Mouse (Mus musculus) hindbrain, embryonic 12.5 days (tissue): Measurements from ENCODE around the gene Prpf6. TPM values are rescaled to one million over a fixed set of nuclear protein-coding genes. Genes with fewer than 3 reads are reported as not detected.

Experiments used
- ATAC-seq: fragments of 200-750 bp; cut with Nextera tagmentation; 2 replicates; pipeline ENCODE4 v1.8.0; 2017; ENCODE audit warnings: moderate TSS enrichment; ENCODE audit not compliant: low FRiP score
- H3K27ac ChIP-seq: fragments of 300-500 bp; sonication (generic); 2 replicates; pipeline ENCODE4 v1.5.1; 2016; ENCODE audit warnings: mild to moderate bottlenecking
- H3K27me3 ChIP-seq: fragments of 300-500 bp; sonication (generic); 2 replicates; pipeline ENCODE4 v1.6.1; 2016; ENCODE audit warnings: mild to moderate bottlenecking
- H3K36me3 ChIP-seq: fragments of 300-500 bp; sonication (generic); 2 replicates; pipeline ENCODE4 v1.6.1; 2016; ENCODE audit warnings: mild to moderate bottlenecking
- H3K4me1 ChIP-seq: fragments of 300-500 bp; sonication (generic); 2 replicates; pipeline ENCODE4 v1.6.1; 2016
- H3K4me2 ChIP-seq: fragments of 300-500 bp; sonication (generic); replicated peaks from 2 replicates; pipeline ENCODE4 v1.6.1; 2016; ENCODE audit warnings: mild to moderate bottlenecking
- H3K4me3 ChIP-seq: fragments of 300-500 bp; sonication (generic); 2 replicates; pipeline ENCODE4 v1.5.1; 2016; ENCODE audit warnings: mild to moderate bottlenecking
- H3K9ac ChIP-seq: fragments of 300-500 bp; sonication (generic); 2 replicates; pipeline ENCODE4 v1.6.1; 2016; ENCODE audit warnings: mild to moderate bottlenecking, moderate library complexity
- H3K9me3 ChIP-seq: fragments of 300-500 bp; sonication (generic); replicated peaks from 2 replicates; pipeline ENCODE4 v1.6.1; 2016; ENCODE audit warnings: mild to moderate bottlenecking
- WGBS: fragments of 180-500 bp; shearing (Covaris S2); methylation state at CpG from one replicate; pipeline ENCODE4 v1.1.7; 2016; 5-methylcytosine and 5-hydroxymethylcytosine counted together
- polyA plus RNA-seq: library from polyadenylated mRNA; unstranded; fragments of >200 nt; fragmentation: Nextera tagmentation; extraction: Ambion mirVana; gene quantifications from 2 replicates; pipeline ENCODE4 v1.2.1, GENCODE M21; 2016

Prpf6 gene
- 72.0 and 72.4 TPM in 2 replicates for polyA plus RNA-seq

DNA sequence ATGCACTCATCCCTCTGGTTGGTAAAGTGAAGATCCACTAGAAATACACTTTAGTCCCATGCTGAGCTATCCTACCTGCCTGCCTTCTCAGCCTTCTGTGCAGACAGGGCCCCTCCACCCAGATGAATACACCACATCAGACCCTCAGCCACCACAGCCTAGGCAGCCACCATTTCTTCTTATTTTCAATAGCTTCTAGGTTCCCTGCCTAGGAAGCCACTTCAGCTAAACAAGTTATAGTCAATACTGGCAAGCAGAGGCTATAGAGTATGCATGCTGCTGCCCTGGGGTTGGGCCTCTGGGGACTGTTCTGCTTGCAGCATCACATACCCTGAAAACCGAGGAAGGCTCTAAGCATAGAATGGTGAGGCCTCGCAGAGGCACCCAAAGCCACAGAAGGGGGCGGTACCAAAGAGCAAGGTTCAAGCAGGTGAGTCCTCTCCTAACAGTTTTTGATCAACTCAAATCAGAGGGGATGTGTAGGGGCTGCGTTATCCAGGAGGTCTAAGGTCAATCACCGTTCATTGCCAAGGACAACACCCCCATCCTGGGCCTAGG lies at the start of gene Prpf6:
TSS of gene Prpf6 (plus strand) at position 341 of the 558 bp plus-strand sequence.
- H3K9me3 ChIP-seq, result no peaks in the 10 kb centered on the region
- peak within 1 kb of the TSS; percentile 98 for H3K9ac ChIP-seq
- WGBS, result 9% methylated on average over 5 of the region's 5 CpGs
- peaks cover 22% of the 10 kb centered on the region for H3K4me1 ChIP-seq
- H3K4me3 ChIP-seq, result peak within 1 kb of the TSS; percentile 97
- H3K27me3 ChIP-seq, result no peaks in the 10 kb centered on the region
- H3K4me2 ChIP-seq, result peak within 1 kb of the TSS; percentile 87
- peaks cover 53% of the 10 kb centered on the region for H3K36me3 ChIP-seq
- H3K27ac ChIP-seq, result peak within 1 kb of the TSS; percentile 88
- 0 out of 2 replicates have a peak, but pooled peaks have one; percentile 14 for ATAC-seq

DNA sequence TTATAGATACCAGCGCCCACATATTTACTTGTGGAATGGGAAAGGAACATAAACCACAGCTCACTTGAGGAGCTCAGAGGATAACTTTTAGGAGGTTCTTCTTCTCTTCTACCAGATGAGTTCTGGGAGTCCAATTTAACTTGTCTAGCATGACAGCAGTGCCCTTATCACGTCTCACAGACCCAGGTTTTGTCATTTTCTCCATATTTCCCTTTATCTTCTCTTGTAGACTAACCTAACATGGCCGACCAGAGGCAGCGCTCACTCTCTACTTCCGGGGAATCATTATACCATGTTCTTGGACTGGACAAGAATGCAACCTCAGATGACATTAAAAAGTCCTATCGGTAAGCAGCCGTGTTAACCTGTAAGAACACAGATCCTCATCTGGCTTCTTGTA lies 45.5 kb upstream of the Prpf6 start:
- Histone ChIP-seq H3K4me2 (no peak overlapping the region), H3K9ac (no peak overlapping the region), H3K9me3 (no peaks in the 10 kb centered on the region), H3K4me1 (no peaks in the 10 kb centered on the region), H3K36me3 (peaks cover 43% of the 10 kb centered on the region), H3K4me3 (no peak overlapping the region), H3K27ac (no peak overlapping the region), H3K27me3 (no peaks in the 10 kb centered on the region)
- WGBS, result 93% methylated on average over 7 of the region's 7 CpGs
- ATAC-seq, result no peak

DNA sequence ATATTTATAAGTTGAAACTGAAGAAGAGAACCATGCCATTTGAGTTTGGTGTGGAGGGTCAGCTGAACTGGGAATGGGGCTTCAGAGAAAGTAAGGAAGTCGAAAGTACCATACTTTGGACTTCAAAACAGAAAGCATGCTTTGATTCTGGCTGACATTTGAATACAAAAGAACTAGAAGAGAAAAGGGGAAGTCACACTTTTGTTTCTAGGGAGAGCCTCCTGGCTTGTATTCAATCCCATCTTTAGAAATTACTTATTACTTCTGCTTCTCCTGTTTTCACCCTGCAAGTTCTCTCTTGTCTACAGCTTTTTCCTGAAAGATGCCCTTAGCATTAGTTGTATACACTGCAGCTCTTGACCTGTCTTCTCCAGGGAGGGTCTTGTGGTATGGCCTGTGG lies 43.4 kb upstream of the Prpf6 start:
- no peaks in the 10 kb centered on the region for H3K9me3 ChIP-seq
- peaks cover 63% of the 10 kb centered on the region for H3K36me3 ChIP-seq
- WGBS, result 77% methylated on average over 1 of the region's 1 CpGs
- H3K27me3 ChIP-seq, result no peaks in the 10 kb centered on the region
- H3K4me1 ChIP-seq, result no peaks in the 10 kb centered on the region
- H3K4me3 ChIP-seq, result no peak overlapping the region
- H3K27ac ChIP-seq, result no peak overlapping the region
- no peak overlapping the region for H3K9ac ChIP-seq
- no peak overlapping the region for H3K4me2 ChIP-seq
- ATAC-seq, result no peak

DNA sequence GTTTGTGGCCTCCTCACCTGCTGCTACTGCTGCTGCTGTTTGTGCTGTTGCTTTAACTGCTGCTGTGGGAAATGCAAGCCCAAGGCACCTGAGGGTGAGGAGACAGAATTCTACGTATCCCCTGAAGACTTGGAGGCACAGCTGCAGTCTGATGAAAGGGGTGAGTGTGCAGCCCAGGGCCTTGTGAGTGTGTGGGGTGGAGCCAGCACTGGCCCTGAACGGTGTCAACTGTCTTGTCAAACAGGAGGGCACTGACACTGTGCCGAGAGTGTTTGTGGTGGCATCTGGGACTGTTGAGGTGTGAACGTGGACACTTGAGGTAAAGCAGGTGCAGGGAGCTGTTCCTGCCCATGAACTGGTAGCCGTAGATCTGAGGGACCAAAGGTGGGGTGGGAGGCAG lies 43.0 kb upstream of the Prpf6 start:
- 91% methylated on average over 5 of the region's 5 CpGs for WGBS

DNA sequence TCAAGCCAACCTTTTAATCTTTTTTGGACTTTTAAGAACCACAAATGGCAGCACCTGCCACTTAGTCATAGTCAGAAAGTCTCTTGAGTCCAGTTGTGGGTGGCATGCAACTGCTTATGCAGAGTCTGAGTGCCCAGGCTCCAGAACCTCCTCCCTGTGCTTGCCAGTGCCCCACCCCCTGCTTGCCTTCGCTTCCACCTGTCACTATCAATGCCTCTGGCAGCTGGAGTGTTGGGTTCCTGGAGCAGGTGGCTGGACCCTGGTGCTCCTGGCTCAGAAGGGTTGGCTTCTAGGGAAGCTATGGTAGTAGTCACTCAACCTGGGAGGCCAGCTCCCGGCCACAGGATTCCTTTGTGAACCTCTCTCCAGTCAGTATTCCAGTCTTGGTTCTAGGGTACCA lies 41.4 kb upstream of the Prpf6 start:
- no peak overlapping the region for H3K9ac ChIP-seq
- no peaks in the 10 kb centered on the region for H3K9me3 ChIP-seq
- no peak overlapping the region for H3K4me2 ChIP-seq
- WGBS, result 92% methylated on average over 2 of the region's 2 CpGs
- H3K27ac ChIP-seq, result no peak overlapping the region
- H3K36me3 ChIP-seq, result peaks cover 68% of the 10 kb centered on the region
- no peak overlapping the region for H3K4me3 ChIP-seq
- no peak for ATAC-seq
- H3K4me1 ChIP-seq, result no peaks in the 10 kb centered on the region
- no peaks in the 10 kb centered on the region for H3K27me3 ChIP-seq

More for the DNA sequence above, 43.0 kb upstream of the Prpf6 start:
- Histone ChIP-seq H3K9ac (no peak overlapping the region), H3K4me2 (no peak overlapping the region), H3K27ac (no peak overlapping the region), H3K4me3 (no peak overlapping the region), H3K4me1 (no peaks in the 10 kb centered on the region), H3K36me3 (peaks cover 65% of the 10 kb centered on the region), H3K9me3 (no peaks in the 10 kb centered on the region), H3K27me3 (no peaks in the 10 kb centered on the region)
- no peak for ATAC-seq

DNA sequence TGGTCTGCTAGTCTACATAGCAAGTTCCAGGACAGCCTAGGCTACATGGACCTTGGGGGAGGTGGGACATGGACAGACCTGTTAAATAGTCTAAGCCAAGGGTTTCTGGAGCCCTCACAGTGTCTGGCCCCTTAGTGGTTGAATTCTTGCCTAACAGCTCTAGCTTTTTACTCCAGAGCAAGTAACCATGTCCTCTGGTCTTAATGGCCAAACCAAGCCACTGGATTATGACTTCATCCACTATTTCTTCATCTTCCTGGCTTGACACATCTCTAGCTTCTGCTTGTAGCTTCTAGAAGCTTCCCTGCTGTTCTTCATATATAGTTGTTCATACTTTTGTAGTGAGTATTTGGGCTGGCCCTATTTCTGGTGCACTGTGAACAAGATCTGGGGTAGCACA lies 37.9 kb upstream of the Prpf6 start:
- H3K4me2 ChIP-seq, result no peak overlapping the region
- no peaks in the 10 kb centered on the region for H3K27me3 ChIP-seq
- no peak overlapping the region for H3K4me3 ChIP-seq
- ATAC-seq, result no peak
- H3K9me3 ChIP-seq, result no peaks in the 10 kb centered on the region
- no peak overlapping the region for H3K27ac ChIP-seq
- H3K36me3 ChIP-seq, result peaks cover 49% of the 10 kb centered on the region
- H3K9ac ChIP-seq, result no peak overlapping the region
- no peaks in the 10 kb centered on the region for H3K4me1 ChIP-seq

DNA sequence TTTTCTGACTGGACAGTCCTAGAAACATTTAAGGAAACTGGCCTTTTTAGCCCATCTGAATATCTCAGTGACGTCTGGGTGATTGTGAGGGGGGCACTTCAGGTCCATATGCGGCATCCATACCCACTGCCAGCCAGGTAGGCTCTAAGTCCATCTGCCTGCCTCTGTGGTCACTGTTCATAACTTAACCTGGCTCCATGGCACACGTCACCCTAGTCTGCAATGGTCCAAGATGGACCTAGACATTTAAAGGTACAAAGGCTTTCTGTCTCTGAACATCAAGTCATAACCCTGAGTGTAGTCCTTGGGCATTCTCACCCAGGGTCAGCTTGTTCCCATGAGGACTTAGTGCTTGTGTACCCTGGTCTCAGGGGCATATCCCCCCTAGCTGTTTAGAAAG lies 24.3 kb upstream of the Prpf6 start:
- no peaks in the 10 kb centered on the region for H3K4me1 ChIP-seq
- H3K4me3 ChIP-seq, result no peak overlapping the region
- H3K9ac ChIP-seq, result no peak overlapping the region
- no peaks in the 10 kb centered on the region for H3K9me3 ChIP-seq
- peaks cover 12% of the 10 kb centered on the region for H3K36me3 ChIP-seq
- H3K27ac ChIP-seq, result no peak overlapping the region
- 87% methylated on average over 3 of the region's 3 CpGs for WGBS
- H3K27me3 ChIP-seq, result no peaks in the 10 kb centered on the region
- H3K4me2 ChIP-seq, result no peak overlapping the region
- ATAC-seq, result no peak

DNA sequence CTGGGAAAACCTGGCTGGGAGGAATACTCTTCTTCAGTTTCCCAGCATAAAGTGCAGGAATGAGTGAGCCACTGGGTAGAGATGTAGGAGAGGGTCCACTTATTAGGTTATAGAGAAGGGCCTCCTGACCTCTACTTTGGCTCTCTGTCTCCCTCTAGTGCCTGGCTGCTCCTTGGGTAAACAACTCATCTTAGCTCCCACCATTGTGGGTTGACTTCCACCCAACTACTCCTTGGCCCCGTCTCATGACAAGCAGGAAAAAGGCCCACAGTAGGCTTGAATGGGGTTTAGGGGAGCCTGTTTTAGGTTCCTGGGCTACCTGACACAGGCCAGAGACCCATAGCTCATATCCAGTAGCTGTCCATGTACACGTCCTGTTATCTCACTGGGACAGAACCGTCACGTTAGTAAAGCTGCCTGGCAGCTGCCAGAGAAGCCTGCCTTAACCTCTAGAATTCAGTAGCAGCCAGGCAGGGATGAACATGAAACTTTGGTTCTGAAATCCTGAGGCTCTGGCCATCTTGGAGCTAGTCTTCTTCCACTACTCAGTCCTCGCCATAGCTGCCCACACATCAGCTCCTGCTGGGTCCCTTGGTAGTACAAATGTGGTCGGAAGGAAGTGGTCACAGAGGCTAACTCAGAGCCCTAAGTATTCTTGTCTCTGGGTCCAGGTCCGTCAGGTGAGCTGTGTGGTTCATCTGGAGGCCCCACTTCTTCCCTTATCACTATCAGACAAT lies 23.2 kb upstream of the Prpf6 start:
- Histone ChIP-seq H3K4me3 (no peak overlapping the region), H3K9me3 (no peaks in the 10 kb centered on the region), H3K9ac (no peak overlapping the region), H3K27ac (no peak overlapping the region), H3K36me3 (peaks cover 23% of the 10 kb centered on the region), H3K27me3 (no peaks in the 10 kb centered on the region), H3K4me1 (no peaks in the 10 kb centered on the region), H3K4me2 (no peak overlapping the region)
- WGBS, result 82% methylated on average over 7 of the region's 7 CpGs
- no peak for ATAC-seq

DNA sequence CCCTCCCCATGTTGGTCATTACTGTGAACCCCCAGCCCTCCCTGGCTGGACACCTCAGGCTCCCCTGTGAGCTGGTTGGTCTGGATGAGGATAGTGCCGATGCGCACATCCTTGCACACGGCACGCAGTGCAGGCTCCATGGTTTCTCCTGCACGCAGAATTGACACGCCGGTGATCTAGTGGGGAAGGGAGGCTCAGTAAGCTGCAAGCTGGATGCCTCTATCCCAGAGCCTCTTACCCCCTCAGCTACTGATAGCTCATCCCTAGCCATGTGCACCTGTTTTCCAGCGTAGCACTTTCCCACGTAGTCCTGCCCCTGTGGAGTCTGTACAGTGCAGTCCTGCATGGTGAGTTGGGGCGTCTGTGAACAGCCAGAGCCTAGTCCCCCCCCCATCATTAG lies 21.8 kb upstream of the Prpf6 start:
- Histone ChIP-seq H3K4me1 (no peaks in the 10 kb centered on the region), H3K4me2 (no peak overlapping the region), H3K4me3 (no peak overlapping the region), H3K27ac (no peak overlapping the region), H3K27me3 (no peaks in the 10 kb centered on the region), H3K9me3 (no peaks in the 10 kb centered on the region), H3K36me3 (peaks cover 32% of the 10 kb centered on the region), H3K9ac (no peak overlapping the region)
- no peak for ATAC-seq
- 92% methylated on average over 10 of the region's 10 CpGs for WGBS

DNA sequence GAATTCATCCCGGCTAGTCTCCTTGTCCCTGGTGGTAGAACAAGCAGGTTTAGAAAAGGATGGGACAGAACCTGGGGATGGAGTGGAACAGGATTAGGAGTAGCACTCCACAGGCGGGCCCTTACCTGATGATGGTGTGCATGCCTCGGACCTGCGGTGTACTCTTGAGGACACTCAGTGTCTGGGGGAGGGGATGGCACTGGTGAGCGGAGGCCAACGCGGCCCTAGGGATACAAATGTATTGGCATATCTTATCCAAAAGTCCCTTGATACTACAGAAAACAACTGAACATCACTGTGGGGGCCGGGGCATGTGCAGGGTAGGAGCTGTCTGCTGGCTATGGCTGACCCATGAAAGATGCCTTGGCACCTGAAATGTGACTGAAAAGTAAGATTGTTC lies 21.3 kb upstream of the Prpf6 start:
- no peak for ATAC-seq
- no peaks in the 10 kb centered on the region for H3K27me3 ChIP-seq
- no peak overlapping the region for H3K27ac ChIP-seq
- no peak overlapping the region for H3K4me2 ChIP-seq
- no peak overlapping the region for H3K4me3 ChIP-seq
- H3K9me3 ChIP-seq, result no peaks in the 10 kb centered on the region
- 84% methylated on average over 8 of the region's 8 CpGs for WGBS
- H3K36me3 ChIP-seq, result peaks cover 32% of the 10 kb centered on the region
- no peaks in the 10 kb centered on the region for H3K4me1 ChIP-seq
- no peak overlapping the region for H3K9ac ChIP-seq

DNA sequence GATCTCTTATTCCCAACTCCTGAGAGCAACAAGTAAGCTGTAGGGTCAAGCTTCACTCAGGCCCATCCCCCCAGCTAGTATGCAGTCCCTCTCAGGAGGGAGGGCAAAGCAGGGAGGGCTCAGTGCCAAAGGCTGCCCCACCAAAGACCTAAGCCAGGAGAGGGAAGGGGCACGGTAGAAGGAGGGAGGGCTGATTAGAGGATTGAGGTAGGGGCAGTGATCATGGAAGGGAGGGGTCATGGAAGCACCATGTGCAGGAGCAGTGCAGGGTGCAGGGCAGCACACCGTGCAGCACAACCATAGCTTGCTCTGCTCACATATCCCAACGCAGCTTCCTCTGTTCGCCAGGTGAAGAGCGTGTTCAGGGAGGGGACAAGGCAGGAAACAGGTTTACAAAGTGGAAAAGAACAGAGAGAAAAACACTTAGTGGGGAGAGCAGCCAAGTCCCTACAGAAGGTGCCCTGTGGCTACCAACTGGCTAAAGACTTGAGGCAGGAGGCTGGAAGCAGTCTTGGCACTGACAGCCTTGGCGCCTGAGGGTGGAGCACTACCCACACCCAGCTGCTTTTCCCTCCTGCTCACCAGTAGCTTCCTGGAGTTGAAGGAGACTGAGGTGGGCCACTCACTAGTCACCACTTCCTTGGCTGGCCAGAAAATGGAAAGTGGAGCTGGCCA lies 20.6 kb upstream of the Prpf6 start:
- Histone ChIP-seq H3K9me3 (no peaks in the 10 kb centered on the region), H3K36me3 (peaks cover 29% of the 10 kb centered on the region), H3K27me3 (no peaks in the 10 kb centered on the region), H3K27ac (no peak overlapping the region), H3K9ac (no peak overlapping the region), H3K4me1 (no peaks in the 10 kb centered on the region), H3K4me3 (no peak overlapping the region), H3K4me2 (no peak overlapping the region)
- no peak for ATAC-seq
- WGBS, result 73% methylated on average over 6 of the region's 6 CpGs

DNA sequence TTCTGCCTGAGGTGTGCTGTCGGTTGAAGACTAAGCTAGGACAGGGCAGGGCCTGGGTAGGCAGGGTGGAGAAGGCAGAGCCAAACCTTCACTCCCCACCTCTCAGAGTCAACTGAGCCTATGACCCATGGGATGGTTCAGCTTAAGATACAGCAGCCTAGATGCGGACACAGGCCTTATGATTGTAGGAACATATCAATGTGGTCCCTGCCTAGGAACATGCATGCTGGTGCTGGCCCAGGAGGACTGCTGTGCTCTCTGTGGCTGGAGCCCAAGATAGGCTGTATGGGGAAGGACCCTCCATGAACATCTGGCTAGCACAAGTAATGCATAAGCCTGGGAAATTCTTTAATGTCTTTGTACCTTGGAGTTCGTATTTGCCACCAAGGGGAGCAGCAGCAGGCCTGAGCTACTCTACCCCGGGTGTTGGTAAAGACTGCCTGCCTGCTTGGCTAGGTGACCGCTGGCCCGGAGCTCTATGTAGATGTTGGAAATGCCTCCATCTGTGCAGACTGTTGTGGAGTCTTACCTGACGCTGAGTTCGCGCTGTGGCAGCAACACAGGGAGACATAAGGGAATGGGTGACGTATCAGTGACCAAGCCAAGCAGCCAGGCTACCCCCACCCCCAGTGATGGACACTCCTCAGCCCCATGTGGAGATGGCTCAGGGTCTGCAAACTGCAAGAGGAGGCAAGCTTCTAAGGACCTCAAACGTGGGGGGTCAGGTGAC lies 19.6 kb upstream of the Prpf6 start:
- Histone ChIP-seq H3K4me2 (no peak overlapping the region), H3K27ac (no peak overlapping the region), H3K36me3 (peaks cover 29% of the 10 kb centered on the region), H3K9ac (no peak overlapping the region), H3K27me3 (no peaks in the 10 kb centered on the region), H3K4me1 (peaks cover 2% of the 10 kb centered on the region), H3K9me3 (no peaks in the 10 kb centered on the region), H3K4me3 (no peak overlapping the region)
- 92% methylated on average over 11 of the region's 11 CpGs for WGBS
- ATAC-seq, result no peak
